Mouse (Mus musculus): ENCODE data around the gene Ubap2. TPM values are rescaled to one million over a fixed set of nuclear protein-coding genes. Genes with fewer than 3 reads are reported as not detected.

Ubap2 gene
- 36.2 and 49.8 TPM in 2 replicates for polyA plus RNA-seq (2012; rRNA removed)

DNA sequence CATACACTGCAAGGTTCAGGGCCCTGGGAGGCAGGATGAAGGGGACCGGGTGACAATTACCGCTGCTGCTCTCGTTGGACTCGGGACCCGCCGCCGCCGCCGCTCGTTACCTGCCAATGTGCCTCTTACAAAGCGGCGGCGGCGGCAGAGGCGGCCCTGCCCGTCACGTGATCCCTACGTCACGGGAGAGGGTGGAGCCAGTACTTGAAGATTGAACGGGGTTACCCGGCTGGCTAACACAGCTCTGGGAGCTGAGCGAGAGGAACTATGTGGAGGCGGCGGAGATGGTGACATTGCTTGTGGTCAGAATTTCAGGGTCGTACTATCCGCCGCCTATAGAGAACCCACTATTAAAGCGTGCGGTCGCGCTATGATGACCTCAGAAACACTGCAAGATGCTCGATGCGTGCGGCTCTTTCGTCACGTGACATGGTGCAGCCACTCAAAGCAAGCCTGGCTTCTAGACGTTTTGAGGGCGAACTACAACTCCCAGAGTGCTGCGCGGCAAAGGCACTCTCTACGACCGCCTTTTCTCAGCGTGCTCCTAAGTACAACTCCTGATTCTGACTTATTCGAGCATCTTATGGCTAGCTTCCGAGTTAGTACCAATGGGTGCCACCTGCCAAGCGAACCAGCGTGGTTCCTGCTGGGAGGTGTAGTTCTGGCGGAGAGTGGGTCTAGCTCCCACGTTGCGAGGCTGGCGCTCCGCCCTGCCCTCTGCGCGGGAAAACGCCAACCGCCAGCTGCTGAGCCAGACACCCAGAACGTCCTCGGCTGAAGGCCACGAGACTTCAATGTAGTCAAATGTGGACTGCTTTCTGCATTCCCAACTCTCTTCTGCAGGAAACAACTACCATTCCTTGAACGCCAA, at the start of gene Ubap2:
TSS of gene Ubap2 (minus strand) at position 165 of the 871 bp plus-strand sequence.
- DNase-seq (ENCODE audit: low read depth), result peak; percentile 91

DNA sequence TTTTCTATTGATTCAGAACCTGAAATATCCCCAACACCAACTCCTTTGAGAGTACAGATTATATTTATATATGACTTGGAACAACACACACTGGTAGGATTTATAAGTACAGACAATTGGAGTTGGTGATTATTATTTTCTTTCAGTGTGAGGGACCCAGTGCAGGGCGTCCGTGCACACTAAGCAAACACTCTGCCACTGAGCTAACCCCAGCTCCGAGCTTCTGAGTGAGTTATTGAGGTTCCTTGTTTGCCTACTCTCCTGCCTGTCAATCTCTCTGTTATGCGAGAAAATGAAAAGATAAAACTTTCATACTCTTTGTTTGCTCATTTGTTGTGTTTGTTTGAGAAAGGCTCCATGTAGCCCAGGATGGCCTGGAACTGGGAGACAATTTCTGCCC, 46.0 kb upstream of the Ubap2 start:
- no peak for DNase-seq (ENCODE audit: low read depth)

DNA sequence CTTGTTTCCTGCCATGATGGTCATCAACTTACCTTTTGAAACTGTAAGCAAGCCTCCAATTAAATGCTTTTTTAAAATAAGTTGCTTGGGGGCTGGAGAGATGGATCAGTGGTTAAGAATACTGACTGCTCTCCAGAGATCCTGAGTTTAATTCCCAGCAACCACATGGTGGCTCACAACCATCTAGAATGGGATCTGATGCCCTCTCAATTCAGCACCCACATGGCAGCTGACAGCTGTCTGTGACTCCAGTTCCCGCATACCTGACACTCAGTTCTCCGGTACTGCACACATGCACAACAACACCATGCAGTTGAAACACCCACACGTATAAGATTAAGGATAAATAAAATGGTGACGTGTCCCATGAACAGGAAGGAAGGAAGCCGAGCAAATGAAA, 43.3 kb upstream of the Ubap2 start:
- no peak for DNase-seq (ENCODE audit: low read depth)

DNA sequence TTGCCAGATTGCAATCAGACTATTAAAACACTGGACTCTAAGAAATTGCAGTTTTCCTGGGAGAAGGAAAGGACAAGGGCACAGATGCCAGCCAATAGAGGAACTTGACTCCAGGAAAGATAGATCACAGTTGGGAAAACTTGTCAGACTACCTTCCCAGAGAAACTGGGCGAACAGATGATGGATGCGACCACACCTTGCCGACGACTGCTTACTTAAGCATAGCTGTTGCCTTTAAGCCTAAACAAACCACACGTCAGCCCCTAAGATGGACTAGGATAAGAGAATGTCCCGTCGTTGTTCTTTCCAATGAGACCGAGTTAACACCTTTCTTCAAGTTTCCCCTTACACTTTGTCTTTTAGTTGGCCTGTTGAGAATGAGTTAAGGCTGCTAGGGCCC, 40.2 kb upstream of the Ubap2 start:
- DNase-seq (ENCODE audit: low read depth), result no peak

DNA sequence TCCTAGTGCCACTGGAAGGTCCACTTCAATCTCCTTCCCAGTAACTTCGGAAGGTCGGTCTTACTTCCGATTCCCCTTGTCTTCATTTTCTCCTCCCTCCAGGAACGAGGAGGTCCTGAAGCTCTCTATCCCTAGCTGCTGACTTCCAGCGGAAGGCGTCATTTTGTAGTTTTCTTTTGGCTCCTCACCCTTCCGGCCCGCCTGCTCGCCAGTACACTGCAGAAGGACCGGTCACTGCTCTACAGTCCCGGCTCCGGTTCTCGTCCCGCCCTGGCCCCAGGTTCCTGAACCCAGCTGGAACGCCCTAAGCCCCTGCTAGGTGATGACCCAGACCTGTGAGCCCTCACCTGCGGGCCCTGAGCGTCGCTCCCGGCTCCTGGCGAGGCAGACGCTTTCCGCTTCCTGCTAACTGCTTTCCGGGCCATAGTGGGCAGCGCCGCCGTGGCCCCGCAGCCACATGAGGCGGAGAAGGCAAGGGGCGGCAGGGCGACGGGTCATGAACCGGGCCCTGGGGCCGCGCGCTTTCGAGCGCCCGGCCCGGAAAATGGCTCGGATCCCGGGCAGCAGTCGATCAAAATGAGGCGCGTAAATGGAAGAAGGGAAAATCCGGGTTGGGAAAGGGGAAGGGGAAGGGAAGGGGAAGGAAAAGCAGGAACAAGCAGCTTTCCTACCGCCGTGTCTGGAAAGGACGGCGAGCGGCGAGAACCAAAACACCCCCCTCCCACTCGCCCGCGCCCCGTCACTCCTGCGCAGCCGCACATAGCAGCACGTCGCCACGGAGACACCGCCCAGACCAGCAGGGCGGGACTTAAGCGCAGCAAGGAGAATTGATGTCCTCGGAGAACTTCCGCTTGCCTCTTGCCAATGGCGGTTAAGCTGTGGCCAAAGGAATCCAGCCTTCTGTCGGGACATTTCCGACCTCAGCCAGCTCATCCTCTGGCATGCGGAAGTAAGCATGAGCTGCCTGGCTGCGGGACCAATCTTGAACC, 39.5 kb upstream of the Ubap2 start, which contains the start of gene Dcaf12:
TSS of gene Dcaf12 (minus strand) at position 749 of the 989 bp plus-strand sequence.
- DNase-seq (ENCODE audit: low read depth), result peak; percentile 47

DNA sequence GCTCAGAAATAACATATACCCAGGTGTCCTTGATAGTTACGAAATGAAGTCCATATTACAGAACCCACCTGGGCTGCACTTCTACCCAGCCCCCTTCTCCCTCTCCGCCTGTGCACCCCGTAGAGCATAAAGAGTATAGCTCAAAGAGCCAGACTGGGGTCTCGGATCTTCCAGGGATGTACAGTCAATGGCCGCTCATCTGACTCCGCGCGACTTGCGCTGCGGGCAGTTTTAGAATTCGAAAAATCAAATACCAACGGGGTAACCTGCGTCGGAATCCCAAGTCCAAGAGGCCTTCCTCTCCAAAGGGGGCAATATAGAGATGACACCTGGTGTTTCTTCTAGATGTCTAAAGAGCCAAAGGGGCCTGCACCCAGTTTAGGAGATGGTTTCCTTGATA, 38.8 kb upstream of the Ubap2 start:
- DNase-seq (ENCODE audit: low read depth), result no peak

DNA sequence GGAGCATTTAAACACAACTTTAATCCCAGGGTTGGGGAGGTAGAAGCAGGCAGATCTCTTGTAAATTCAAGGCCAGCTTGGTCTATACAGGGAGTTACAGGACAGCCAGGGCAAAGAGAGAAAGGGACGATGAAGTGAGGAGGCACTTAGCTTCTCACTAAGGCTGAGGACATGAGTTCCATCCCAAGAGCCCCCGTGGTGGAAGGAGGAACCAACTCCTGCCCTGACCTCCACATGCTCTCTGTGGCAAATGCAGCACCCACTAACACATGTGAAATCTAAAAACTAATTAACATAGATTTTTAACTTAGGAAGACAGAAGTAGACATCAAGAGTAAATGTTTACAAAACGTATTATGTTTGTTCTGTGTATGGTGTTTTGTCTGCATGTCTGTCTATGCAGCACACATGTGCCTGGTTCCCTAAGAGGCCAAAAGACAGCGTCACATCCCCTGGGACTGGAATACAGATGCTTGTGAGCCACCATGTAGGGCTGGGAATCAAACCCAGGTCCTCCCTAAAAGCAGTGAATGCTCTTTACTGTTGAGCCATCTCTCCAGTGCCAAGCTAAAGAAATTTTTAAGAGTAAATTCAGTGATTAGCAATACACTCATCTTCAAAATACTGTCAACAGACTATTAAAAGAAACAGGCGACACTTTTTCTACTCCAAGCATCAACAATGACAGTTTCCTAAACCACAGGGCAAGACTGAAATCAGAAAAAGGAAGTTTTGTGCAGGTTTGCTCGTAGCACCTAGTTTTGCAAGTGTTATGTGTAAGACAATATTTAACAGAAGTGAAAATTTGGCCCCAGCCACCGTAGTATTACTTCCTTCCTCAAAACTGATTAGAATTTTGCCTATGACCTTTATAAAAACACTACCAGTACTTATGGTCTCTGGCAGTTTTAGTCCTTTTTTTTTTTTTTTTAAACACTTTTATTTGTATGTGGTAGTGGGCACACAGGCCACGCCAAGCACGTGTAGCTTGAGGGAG, 35.9 kb upstream of the Ubap2 start:
- no peak for DNase-seq (ENCODE audit: low read depth)

DNA sequence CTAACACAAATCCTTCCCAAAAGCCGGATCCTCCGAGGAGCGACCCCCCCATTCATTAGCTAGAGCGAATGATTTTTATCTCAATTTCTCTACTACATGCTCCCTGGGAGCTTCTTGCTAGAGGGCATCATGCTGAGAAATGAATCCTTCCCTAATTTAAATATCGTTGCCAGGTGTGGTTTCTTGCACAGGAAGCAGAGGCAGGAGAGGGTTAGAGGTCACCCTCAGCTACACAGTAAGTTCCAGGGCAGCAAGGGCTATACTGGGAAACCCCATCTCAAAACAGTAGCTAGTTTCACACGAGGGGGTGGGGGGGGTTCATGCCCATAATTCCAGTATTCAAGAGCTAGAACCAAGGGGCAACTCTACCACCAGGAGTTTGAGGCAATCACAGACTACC, 32.5 kb upstream of the Ubap2 start:
- no peak for DNase-seq (ENCODE audit: low read depth)

DNA sequence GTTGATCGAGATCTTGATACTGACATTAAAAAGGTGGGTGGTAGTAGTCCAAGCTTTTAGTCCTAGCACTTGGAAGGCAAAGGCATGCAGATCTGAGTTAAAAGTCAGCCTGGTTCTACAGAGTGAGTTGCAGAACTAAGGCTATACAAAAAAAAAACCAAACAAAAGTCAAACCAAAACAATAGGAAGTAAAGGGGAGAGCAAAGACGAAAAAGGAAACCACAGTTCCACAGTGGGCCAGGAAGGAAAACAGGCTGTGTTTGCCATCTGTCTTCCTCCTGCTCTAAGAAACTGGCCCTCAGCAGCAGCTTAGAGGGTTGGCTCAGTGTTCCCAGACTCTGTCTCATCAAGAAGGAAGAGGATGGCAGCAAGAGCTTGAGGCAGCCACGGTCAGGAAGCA, 29.4 kb upstream of the Ubap2 start:
- DNase-seq (ENCODE audit: low read depth), result no peak

DNA sequence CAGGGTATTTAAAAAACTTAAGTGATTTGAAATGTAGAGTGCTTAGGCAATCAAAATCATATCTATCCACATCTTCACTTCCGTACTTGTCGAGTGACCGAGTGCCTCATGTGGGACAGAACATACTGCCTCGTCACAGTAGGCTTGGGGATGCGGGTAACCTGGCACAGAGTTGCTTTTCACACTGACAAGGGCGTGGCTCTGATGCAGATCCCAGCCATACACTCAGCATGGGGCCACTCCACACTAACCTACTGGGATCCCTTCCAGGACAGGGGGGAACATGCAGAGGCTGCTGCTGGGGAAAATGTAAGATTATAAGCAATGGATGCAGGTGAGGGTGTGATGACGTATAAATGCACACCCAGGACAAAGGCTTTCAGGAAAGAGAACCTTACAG, 28.7 kb upstream of the Ubap2 start:
- DNase-seq (ENCODE audit: low read depth), result no peak

DNA sequence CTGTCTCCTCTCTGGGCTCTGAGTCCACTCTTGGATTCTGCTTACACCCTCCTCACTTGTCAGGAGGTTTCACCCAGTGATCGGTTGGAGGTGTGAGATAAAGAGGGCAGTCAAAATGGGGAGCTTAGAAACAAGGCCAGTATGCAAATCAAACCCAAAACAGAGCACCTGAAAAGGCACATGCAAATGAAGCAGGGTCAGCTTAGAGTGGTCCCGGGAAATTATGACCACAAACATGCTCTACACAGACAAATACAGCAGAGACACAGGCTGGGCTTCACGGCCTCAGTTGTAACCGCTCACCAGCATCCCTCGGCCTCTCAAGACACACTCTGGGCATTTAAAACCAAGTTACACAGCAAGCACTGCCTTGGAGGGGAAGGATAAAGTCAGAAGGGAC, 24.0 kb upstream of the Ubap2 start:
- DNase-seq (ENCODE audit: low read depth), result no peak

DNA sequence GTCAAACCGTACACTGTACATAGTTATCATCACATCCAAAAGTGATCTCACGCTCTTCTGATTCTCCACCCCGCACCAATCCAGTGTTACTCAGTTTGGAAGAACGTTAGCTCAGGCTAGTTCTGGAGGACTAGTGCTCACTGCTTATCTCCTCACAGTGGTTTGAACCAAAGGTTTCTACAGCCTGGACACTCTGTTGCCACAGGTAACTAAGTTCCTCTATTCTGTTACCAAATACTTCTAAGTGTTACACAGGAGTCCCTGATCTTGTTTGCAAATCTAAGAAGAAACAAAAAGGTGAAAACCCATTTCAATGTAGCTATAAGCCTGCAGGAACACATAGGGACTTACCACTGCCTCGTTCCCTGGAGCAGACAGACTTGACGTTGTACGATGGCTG, 21.0 kb upstream of the Ubap2 start:
- no peak for DNase-seq (ENCODE audit: low read depth)

DNA sequence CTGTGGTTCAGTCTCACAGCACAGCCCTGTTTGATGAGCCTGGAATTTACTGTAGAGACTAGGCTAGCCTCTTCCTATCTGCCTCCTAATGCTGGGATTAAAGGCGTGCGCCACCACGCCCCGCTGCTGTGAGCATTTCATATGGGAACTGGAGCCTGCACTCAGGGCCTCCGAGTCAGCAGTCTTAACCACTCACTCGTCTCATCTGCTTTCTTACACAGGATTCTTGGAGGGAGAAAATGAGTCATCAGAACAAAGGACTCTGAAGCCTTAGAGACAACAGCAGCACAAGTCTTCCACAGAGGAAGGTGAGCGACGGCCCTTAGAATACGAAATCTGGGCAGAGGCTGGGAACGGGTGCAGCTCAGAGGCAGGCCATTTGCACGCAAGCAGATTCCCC, 20.6 kb upstream of the Ubap2 start:
- no peak for DNase-seq (ENCODE audit: low read depth)

DNA sequence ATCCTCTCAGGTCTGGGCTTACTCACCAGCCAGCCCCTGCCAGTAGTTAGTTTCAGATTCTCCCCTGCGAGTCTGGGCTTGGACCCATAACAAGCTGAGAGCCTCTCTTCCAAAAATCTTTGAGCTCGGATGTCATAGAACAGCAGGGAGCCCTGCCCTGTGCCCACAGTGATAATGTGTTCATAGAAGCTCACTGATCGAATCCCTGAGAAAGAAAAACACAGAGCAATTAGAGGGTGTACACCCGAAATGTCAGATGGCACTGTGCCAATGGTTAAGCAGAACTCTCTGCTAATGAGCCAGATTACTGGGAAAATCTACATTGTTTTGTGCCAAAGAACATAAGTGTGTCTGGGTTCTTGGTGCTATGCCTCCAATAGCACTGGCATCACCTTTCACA, 19.0 kb upstream of the Ubap2 start:
- no peak for DNase-seq (ENCODE audit: low read depth)

DNA sequence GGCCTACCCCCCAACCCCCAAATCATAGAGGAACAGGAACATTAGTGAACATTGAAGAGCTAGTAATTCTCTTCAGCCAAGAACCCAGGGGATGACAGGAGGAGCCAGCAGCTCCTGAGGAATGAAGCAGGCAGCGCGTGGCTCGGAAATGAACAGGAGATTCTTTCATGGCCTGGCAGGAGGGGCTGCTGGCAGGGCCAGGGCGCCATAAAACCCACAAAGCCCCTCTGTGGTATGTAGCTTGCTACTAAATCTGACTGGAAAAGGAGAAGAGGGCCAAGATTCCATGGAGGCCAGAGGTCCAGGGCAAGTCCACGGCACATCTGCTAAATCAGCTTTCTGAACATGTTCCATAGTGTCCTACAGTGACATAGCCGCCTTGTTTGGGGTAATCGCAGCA, 14.9 kb upstream of the Ubap2 start:
- no peak for DNase-seq (ENCODE audit: low read depth)

DNA sequence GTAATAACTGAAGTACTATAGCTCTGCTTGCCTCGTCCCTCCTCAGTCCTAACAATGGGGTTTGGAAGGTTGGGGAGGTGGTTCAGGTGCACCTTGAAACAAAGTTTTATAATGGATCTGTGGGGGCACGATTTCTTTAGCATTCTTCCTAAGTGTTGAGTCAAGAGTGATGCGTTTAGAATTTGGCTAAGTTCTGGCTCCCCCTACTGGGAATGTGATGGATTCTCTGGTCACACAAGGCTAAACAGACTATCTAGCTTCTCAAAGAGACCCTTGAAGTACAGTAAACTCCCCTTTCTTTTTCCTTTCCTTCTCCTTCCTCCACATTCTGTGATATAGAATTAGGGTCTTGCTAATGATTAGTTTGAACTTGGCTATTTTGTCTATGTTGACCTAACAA, 11.5 kb upstream of the Ubap2 start:
- DNase-seq (ENCODE audit: low read depth), result no peak

DNA sequence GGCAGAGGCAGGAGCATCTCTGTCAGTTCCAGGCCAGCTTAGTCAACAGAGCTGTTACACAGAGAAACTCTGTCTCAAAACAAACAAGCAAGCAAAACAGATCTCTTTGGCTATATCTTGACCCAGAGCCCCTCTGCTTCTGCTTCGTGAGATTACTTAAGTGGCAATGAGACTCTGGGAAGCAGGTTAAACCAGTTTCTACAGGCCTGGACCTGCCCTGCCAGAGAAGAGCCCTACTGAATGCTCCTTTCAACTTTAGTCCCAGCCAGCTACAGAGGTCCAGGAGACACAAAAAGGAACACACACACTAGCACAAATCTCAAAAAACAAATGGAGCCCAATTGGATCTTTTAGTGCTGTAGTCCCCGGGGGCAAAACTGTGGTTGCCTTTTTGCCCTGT, 9.1 kb upstream of the Ubap2 start:
- DNase-seq (ENCODE audit: low read depth), result peak; percentile 72

DNA sequence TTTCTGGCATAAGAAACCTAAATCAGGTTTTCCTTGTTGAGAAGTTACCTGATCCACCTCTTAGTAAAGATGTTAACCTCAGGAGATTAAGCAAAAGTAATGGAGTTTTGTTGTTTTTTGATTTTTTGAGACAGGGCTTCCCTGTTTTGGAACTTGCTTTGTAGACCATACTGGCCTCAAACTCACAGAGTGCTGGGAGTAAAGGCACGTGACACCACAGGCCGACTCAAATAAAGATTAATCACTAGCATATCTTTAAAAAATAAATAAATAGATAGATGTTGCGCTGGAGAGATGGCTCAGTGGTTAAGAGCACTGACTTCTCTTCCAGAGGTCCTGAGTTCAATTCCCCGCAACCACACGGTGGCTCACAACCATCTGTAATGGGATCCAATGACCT, 983 bp upstream of the Ubap2 start:
- no peak for DNase-seq (ENCODE audit: low read depth)

DNA sequence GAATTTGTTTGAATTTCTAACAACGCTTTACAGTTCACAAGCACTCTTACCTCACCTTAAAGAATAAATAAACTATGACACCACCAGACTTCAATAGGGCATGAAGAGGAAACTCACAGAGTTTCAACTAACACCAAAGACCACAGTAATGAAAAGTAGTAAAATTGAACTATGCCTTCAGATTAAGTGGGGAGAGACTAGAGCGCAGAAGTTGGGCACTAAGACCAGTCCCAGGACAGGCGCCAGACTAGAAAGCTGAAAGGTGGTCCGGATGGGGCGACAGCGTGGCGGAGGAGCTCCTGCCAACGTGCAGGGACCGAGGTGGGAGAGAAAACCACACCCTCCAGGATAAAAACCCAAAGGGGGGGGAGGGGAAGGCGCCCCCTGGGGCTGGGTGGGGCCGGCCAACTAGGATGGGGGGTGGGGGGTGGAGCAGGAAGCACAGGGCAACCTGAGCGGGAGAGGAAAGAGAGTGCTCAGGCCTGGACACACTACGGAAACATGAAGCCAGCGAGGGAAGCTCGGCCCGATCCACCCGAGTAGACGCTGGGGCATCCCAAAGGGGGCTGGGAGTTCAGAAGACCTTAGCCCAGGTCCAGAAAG, 466 bp downstream of the Ubap2 start:
- DNase-seq (ENCODE audit: low read depth), result no peak

DNA sequence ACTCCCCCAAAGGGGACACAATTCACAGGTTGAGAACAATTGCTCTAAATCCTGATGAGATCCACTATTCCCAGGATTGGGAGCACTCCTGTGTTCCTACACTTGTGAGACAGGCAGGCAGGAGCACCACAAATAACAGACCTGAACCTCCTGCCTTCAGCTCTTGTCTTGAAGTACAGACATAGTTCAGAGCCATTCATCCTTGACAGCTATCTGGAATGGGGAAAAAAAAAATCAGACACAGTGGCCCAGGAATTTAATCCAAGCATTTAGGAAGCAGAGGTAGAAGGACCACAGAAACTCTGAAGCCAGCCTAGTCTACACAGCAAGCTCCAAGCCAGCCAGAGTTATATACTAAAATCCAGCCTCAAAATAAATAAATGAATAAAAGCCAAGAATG, 6.8 kb downstream of the Ubap2 start:
- no peak for DNase-seq (ENCODE audit: low read depth)

DNA sequence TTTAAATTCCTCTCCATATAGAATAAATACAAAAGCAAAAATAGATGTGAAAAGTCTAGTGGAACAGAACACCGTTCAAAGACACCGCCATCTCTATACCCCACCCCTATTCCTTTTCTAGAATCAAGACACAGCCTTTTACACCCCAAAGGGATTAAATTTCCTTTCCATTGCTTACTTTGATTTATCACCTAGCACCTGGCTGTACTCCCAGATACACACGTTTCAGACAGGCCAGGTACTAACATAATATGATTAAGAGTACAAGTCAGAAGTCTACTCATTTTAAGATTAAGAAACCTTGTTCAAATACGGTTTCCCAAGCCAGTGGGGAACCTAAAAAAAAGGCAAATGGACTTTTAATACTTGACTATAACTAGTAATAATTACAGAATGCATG, 8.6 kb downstream of the Ubap2 start:
- no peak for DNase-seq (ENCODE audit: low read depth)

All from gonadal fat pad, adult 2 months (tissue).